Mouse (Mus musculus): Measurements from ENCODE around the gene Smg7.
"Not testable (repeated sequence)": the region's sequence is repeated elsewhere in the genome, so short reads cannot be mapped to it uniquely, and the experiment has no call there.

Smg7 gene

GRCm38 (mm10) chr1:152901765-152902664, at the start of gene Smg7:
TSS of gene Smg7 (minus strand) at chr1:152902646.
- in situ Hi-C loops (cut with MboI, MseI), result loop anchor here (25.0 kb wide), 1 partner anchor 1640 kb away; no protein-coding TSS in a partner anchor

DNA sequence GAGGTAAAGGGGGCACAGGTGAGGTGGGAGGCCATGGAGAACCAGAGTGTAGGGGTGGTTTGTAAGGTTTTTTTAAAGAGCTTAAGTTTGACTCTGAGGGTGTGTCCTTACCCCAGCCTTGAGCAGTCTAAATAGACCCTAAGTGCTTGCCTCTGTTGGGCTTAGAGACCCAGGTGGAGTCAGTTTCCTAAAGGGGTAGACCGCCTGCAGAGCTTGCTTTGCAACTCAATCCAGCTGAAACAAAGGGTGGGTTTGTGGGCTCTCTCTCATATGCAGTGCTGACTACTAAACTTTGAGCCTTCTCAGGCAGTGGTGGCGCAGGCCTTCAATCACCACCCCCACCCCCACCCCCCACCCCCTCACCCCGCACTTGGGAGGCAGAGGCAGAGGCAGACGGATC, 40.5 kb upstream of the Smg7 start:
- in situ Hi-C loops (cut with MboI, MseI), result loop anchor here (25.0 kb wide), 1 partner anchor 1431 kb away; the partner anchor contains the start of gene Rnf2

DNA sequence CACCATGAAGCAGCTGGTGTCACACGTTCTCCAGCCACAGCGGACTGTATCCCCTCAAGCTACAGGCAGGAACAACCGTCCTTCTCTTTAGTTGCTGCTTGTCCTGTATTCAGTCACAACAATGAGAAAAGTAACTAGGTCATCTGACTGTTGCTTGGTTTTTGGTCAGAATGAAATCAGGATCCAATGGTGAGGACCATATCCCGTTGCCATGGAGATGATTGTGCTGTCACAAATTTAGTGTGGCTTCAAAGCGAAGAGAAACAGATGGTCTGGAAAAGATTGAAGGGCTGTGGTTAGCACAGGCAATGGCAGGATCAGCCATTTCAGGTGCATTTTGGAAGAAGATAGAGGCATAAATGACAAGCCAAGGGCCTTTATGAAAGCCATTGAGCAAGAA, 33.9 kb upstream of the Smg7 start:
- in situ Hi-C loops (cut with MboI, MseI), result loop anchor here (10.0 to 25.0 kb wide), 2 partner anchors 802 to 1424 kb away; partner anchors contain the start of gene Rnf2

DNA sequence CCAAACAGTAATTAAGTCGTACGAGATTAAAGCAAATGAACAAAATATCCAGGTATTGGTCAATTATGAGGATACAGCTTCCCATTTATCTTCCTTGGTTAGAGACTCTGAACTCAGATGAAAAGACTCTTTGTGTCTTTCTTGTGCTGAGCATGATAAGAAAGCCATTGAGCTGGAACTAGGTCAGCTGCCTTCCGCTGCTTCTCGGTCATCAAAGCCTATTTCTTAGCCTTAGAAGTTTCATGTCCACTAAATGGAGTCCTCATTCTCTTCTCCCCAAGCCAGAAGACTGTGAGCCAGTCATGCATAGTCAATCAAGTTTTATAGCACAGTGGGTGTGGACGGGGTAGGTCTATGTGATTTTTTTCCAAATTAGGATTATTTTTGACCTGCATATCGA, 33.0 kb upstream of the Smg7 start:
- in situ Hi-C loops (cut with MboI, MseI), result loop anchor here (10.0 to 25.0 kb wide), 2 partner anchors 801 to 1423 kb away; partner anchors contain the start of gene Rnf2

DNA sequence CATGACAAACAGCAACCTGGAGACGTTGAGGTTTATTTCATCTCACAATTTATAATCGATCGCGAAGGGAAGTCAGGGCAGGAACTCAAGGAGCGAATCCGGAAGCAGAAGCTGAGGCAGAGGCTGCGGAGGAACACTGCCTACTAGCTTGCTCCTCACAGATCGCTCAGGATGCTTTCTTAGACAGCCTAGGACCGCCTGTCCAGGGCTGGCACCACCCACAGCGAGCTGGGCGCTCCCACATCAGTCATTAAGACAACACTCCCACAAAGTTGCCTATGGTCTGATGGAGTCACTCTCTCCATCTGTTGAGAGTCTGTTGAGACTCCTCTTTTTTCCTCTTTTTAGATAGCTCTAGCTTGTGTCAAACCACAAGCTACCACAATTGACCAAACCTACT, 31.5 kb upstream of the Smg7 start:
- in situ Hi-C loops (cut with MboI, MseI), result loop anchor here (10.0 to 25.0 kb wide), 2 partner anchors 799 to 1422 kb away; partner anchors contain the start of gene Rnf2

- in situ Hi-C loops (cut with MboI, MseI), result loop anchor here (25.0 kb wide), 1 partner anchor 1659 kb away; no protein-coding TSS in a partner anchor
Measured at GRCm38 (mm10) chr1:152921786-152922185, 19.3 kb upstream of the Smg7 start.

DNA sequence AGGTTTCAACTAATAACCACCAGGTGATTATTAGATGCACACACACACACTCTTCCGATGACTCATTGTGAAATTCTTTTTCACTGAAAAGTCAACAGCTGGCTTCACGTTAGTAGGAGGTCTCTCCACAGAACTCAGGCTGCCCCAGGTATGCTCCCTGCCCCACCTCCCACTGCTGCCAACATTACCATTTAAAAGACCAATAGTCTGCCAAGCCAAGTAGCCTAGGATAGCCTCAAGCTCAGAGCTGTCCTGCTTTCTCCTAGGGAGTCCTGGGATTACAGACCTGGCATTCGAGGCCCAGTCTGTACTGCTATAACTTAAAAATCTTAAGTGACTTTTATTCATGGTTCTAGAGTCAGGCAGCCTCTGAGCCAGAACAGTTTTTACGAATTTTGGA, 15.2 kb upstream of the Smg7 start:
- in situ Hi-C loops (cut with MboI, MseI), result loop anchor here (25.0 kb wide), 1 partner anchor 1655 kb away; no protein-coding TSS in a partner anchor

GRCm38 (mm10) chr1:152916936-152917335, 14.5 kb upstream of the Smg7 start:
- in situ Hi-C loops (cut with MboI, MseI), result loop anchor here (25.0 kb wide), 1 partner anchor 1655 kb away; no protein-coding TSS in a partner anchor

DNA sequence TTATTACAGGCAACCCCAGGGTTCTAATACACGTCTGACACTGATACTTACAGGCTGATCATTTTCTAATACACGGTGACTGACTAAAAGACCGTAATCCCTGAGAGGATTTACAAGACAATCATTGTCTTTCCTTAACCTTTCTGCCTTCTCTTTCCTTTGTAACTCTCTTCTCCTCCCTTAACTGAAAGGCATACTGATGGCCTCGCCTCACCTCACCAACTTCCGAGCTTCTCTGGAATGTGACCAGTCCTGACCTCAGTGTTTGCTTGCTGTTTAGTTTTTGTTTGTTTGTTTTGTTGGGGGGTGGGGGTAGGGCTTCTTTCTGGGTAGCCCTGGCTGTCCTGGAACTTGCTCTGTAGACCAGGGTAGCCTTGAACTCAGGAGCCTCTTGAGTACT, 13.3 kb upstream of the Smg7 start:
- in situ Hi-C loops (cut with MboI, MseI), result loop anchor here (25.0 kb wide), 1 partner anchor 1653 kb away; no protein-coding TSS in a partner anchor

- in situ Hi-C loops (cut with MboI, MseI), result loop anchor here (25.0 kb wide), 1 partner anchor 1651 kb away; no protein-coding TSS in a partner anchor
Measured at GRCm38 (mm10) chr1:152913483-152914460, 11.3 kb upstream of the Smg7 start.

- in situ Hi-C loops (cut with MboI, MseI), result loop anchor here (25.0 kb wide), 1 partner anchor 1642 kb away; no protein-coding TSS in a partner anchor
Measured at GRCm38 (mm10) chr1:152904469-152904868, 2.0 kb upstream of the Smg7 start.

GRCm38 (mm10) chr1:152903591-152904135, 1.2 kb upstream of the Smg7 start:
- in situ Hi-C loops (cut with MboI, MseI), result loop anchor here (25.0 kb wide), 1 partner anchor 1641 kb away; no protein-coding TSS in a partner anchor

DNA sequence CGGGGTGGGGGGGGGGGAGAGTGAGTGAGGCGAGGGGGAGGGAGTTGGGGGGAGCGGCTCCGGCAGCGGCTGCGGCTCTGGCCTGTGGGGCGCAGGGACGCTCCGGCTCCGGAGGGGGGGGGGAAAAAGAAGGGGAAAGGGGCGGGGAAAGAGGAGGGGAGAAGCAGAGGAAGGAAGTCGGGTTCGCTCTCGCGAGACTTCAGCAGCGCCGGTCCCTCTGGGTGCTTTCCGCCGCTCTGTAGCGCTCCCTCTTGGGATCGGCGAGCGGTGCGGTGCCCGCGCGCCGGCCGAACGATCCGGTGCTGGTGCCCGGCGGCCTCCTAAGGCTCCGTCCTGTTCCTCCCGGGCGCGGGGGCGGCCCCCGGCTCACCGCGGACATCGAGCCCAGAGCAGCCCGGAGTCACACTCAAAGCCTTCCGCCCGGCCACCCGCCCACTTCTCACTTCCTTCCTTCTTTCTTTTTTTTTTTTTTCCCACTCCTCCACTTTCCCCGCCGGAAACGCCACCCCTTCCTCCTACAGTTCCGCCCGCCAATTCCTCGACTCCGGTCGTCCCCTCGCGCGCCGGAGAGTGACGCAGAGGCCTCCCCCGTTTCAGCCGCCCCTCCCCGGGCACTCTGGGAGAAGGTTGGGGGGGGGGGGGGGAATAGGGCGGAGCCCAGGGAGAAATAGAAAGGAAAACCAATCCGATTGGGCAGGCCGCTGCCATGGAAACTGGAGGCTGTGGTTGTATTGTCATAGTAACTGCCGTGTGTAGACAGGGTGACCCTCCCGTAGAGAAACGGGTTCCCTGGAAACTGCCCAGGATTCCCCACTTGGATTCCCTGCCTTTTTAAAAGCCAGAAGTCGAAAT, 445 bp upstream of the Smg7 start:
- in situ Hi-C loops (cut with MboI, MseI), result loop anchor here (25.0 kb wide), 1 partner anchor 1641 kb away; no protein-coding TSS in a partner anchor

- in situ Hi-C loops (cut with MboI, MseI), result loop anchor here (25.0 kb wide), 1 partner anchor 1639 kb away; no protein-coding TSS in a partner anchor
Measured at GRCm38 (mm10) chr1:152901419-152901764, 1.1 kb downstream of the Smg7 start.

- in situ Hi-C loops (cut with MboI, MseI), result not testable (repeated sequence)
Measured at GRCm38 (mm10) chr1:152888086-152888485, 14.4 kb downstream of the Smg7 start.

DNA sequence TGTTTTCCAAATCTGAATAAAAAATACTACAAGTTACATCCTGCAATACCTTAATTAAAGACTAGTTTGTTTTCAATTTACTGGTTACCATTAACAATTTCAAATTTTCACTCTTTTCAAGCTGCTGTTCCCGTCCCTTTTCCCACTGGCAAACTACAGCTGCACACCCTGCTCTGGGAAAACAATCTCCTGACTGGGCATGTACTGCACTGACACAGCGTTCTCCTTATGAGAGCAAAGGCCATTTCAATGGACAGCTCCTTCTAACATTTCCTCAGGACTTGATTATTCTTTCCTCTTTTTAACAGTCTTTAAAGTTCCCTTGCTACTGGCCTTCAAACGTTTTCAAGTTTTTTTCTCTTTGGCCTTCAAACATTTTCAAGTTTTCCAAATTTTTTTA, 31.4 kb downstream of the Smg7 start:
- in situ Hi-C loops (cut with MboI, MseI), result no loop called here

DNA sequence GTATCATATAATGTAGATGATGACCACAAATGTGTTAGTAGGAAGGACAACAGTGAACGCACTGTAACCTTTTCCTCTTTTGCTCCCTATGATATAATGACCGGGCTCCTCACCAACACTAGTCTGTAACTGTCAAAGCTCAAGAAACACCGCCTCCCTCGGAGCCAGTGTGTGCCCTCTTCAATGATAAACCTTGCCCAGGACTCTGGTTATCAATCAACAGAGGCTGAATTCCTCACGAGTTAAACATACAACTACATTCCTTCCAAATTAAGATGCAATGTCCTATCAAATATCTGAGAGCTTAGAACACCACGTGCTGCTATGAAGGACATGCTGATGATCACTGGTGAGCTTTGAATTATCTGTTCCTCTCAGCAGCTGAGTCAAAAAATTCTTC, 32.5 kb downstream of the Smg7 start:
- in situ Hi-C loops (cut with MboI, MseI), result no loop called here

DNA sequence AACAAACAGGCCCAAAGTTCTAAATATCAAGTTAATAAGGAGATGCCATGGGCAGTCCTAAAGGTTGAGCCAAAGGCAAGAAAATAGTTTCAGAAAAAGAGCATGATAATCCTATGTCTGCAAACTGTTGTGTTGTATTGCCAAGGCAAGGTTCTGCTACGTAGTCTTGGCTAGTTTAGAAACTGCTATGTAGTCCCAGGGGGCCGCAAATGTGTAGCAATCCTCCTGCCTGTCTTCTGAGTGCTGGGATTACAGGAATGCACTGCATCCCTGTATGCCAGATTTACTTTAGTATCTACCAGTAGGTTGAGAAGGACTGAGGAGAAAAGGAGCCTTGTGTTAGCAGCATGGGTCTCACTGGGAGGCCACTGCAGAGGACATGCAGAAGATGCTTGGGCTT, 55.6 kb downstream of the Smg7 start:
- in situ Hi-C loops (cut with MboI, MseI), result no loop called here

DNA sequence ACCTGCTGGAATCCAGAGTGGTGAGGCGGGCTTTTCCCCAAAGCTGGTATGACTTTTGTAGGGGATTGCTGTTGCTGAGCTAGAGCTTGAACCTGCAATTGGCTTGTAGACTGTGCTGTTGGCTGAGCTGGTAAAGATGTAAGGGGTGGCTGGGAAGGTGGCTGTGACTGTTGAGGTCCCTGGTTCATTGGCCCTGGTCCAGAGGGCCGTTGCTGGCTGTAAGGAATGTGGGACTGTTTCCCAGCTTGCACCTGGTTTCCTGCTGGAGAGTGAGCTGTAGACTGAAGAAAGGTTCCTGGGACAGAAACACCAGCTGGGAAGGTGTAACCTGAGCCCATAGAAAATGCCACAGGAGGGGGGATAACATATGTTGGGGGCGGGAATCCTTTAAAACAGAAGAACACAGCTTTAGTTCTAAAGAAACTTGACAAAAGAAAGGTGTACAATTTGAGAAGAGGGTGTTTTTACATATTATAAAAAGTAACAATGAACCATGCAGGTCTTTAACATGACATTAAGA, 57.2 kb downstream of the Smg7 start:
- in situ Hi-C loops (cut with MboI, MseI), result no loop called here

GRCm38 (mm10) chr1:152844634-152845033, 57.8 kb downstream of the Smg7 start:
- in situ Hi-C loops (cut with MboI, MseI), result no loop called here

Measured in T-helper 1 cell (primary cell).